Mouse (Mus musculus) heart, adult 2 months (tissue): ENCODE data around the gene Pum1. TPM values are rescaled to one million over a fixed set of nuclear protein-coding genes. Genes with fewer than 3 reads are reported as not detected.

Experiments
- DNase-seq, 2 experiments: peaks; one replicate each; pipeline ENCODE4 v3.0.0; 2021
- H3K27ac ChIP-seq: fragments of 200-600 bp; 2 replicates; pipeline ENCODE4 v1.8.1; 2022
- H3K27me3 ChIP-seq: fragments of 200-500 bp; 2 replicates; pipeline ENCODE4 v1.6.1; 2012; ENCODE audit warnings: mild to moderate bottlenecking, low read length, inconsistent platforms, mixed read lengths; ENCODE audit not compliant: control insufficient read depth, insufficient read depth
- H3K36me3 ChIP-seq: fragments of 200-500 bp; 2 replicates; pipeline ENCODE4 v1.6.1; 2012; ENCODE audit warnings: low read length, inconsistent platforms; ENCODE audit not compliant: control insufficient read depth, insufficient read depth
- H3K4me1 ChIP-seq: fragments of 200-500 bp; 2 replicates; pipeline ENCODE4 v1.6.1; 2011; ENCODE audit warnings: low read length; ENCODE audit not compliant: control insufficient read depth, insufficient read depth
- H3K4me3 ChIP-seq: fragments of 200-600 bp; 2 replicates; pipeline ENCODE4 v1.8.1; 2022
- H3K79me2 ChIP-seq: fragments of 200-500 bp; replicated peaks from 2 replicates; pipeline ENCODE4 v1.6.1; 2012; ENCODE audit warnings: mild to moderate bottlenecking, inconsistent platforms, low read length, moderate library complexity, mixed read lengths; ENCODE audit not compliant: control insufficient read depth, insufficient read depth
- H3K9ac ChIP-seq: fragments of 200-500 bp; 2 replicates; pipeline ENCODE4 v1.6.1; 2012; ENCODE audit warnings: low read depth, mild to moderate bottlenecking, control low read depth, inconsistent platforms, low read length, mixed read lengths
- CTCF ChIP-seq: fragments of 200-600 bp; IDR thresholded peaks from 2 replicates; pipeline ENCODE4 v1.8.1; 2022; ENCODE audit warnings: antibody characterized with exemption, mild to moderate bottlenecking, moderate library complexity
- EP300 ChIP-seq: fragments of 200-500 bp; IDR thresholded peaks from 2 replicates; pipeline ENCODE4 v1.6.1; 2011; ENCODE audit warnings: low read depth, low read length, control low read depth; ENCODE audit not compliant: insufficient read depth
- POLR2A ChIP-seq: fragments of 200-500 bp; IDR thresholded peaks from 2 replicates; pipeline ENCODE4 v1.6.1; 2011; ENCODE audit warnings: mild to moderate bottlenecking, low read depth, low read length, control low read depth; ENCODE audit not compliant: insufficient read depth
- WGBS: fragments of 180-500 bp; shearing (Covaris S2); methylation state at CpG from one replicate; pipeline ENCODE4 v1.1.7; 2018; 5-methylcytosine and 5-hydroxymethylcytosine counted together
- intact Hi-C: fragments of 180-260 bp; cut with DNase I; formaldehyde crosslinking; loops from one replicate; pipeline ENCODE4 v1.15.1; 2025
- polyA plus RNA-seq: library from polyadenylated mRNA; depleted of rRNA; stranded (reverse); fragments of >200 nt; gene quantifications from 2 replicates; pipeline ENCODE4 v1.2.3, GENCODE M21; 2012
- total RNA-seq, 2 experiments: library from RNA; stranded (reverse); gene quantifications; 2 replicates each; pipeline ENCODE4 v1.2.3; 2021

Pum1 gene
- total and polyA plus RNA-seq, 3 experiments, result 32.2 to 59.7 (median 57.1) TPM

DNA sequence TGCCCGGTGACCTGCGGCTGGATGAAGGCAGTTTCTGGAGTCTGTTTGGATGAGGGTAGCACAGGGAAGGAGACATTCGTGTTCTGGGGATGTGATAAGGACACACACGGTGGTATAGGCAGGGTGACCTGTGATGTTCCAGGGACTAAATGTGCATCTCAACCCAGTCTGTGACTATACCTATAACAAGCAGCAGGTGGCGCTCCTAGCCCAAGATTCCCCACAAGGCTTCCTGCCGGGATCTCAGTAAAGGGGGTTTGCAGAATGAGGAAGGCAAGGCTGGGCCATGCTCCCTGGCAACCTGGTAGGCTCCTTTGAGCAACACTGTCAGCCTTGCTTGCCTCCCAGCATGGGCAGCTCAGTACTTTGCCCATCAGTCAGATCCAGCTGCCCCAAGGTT, 127.1 kb downstream of the Pum1 start:
- intact Hi-C loops, result loop anchor here (1.0 to 5.0 kb wide), 4 partner anchors 88 to 1052 kb away; partner anchors contain the start of gene Mecr
- no peak overlapping the region for H3K9ac ChIP-seq
- H3K36me3 ChIP-seq, result no peaks in the 10 kb centered on the region
- H3K27me3 ChIP-seq, result no peaks in the 10 kb centered on the region
- 5% methylated on average over 6 of the region's 6 CpGs for WGBS
- no peak overlapping the region for H3K27ac ChIP-seq
- peak; percentile 95; the same call in 1 of the 2 replicates for TF ChIP-seq CTCF
- peak; percentile 96 for TF ChIP-seq EP300
- TF ChIP-seq POLR2A, result no peak
- H3K4me1 ChIP-seq, result peaks cover 8% of the 10 kb centered on the region
- H3K79me2 ChIP-seq, result no peaks in the 10 kb centered on the region; the same call in 1 of the 2 replicates
- DNase-seq, result peak; percentile 83 to 90
- H3K4me3 ChIP-seq, result no peak overlapping the region

DNA sequence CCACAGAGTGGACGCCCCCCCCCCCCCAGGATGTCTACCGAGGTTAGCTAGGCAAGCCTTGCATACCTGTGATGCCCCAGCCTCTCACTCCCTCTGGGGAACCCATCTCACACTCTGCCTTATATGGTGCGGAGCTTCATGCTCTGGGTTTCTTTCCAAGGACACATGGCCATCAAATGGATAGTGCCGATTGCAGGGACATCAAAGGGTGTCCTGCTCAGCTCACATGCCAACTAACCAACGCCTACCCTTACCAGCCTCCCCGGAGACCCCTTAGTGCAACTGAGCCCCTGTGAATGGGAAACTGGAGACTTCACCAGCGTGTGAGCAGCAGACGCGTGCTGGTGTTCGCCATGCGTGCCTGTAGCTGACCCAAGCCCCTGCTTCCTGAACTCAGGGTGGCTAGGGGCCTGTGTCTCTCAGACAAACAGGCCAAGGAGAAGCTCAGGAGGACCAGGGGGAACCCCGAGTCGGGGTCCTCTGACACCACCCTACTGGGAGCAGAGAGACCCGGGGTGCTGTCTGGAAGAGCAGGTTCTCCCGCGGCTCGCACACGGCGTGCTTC, 128.8 kb downstream of the Pum1 start:
- DNase-seq, result peak; percentile 36 to 65
- no peaks in the 10 kb centered on the region for H3K36me3 ChIP-seq
- WGBS, result 11% methylated on average over 19 of the region's 19 CpGs

DNA sequence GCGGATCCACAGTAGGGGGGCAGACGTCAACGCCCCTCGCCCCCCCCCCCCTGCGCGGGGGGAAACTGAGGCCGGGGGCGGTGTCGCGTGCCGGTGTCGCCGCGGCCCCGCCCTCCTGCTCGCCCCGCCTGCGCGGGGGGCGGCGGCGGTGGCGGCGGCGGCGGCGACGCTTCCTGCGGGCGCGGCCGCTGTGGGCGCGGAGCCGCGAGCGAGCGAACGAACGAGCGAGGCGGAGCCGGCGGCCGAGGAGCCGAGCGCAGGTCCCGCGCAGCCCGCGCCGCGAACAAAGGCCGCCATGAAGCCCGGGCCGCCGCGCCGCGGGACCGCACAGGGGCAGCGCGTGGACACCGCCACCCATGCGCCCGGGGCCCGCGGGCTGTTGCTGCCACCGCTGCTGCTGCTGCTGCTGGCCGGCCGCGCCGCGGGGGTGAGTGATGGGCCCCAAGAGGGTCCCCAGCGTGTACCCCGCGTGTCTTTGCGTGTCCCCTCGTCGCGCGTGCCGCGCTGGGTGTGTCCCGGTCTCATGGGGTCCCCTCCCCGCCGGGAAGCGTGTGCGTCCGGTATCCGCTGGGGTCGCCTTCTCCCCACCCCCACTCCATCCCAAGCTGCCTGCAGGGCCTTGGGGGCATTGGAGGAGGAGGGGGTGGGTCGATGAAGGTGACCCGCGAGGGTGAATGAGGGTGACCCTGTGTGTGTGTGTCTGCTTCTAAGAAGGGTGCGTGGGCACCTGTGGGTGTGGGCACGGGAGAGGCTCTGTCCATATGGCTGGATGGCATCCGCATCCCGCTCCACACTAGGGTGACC, 129.5 kb downstream of the Pum1 start, which contains the start of gene Sdc3:
Gene Sdc3 (plus strand): TSS at position 162 of the 804 bp plus-strand sequence.
- intact Hi-C loops, result loop anchor here (5.0 kb wide), 1 partner anchor 1050 kb away; the partner anchor contains the start of gene Mecr
- Histone ChIP-seq H3K27me3 (no peaks in the 10 kb centered on the region), H3K27ac (peak within 1 kb of the TSS; percentile 90), H3K4me1 (peaks cover 21% of the 10 kb centered on the region), H3K9ac (peak within 1 kb of the TSS; percentile 84), H3K36me3 (no peaks in the 10 kb centered on the region), H3K4me3 (peak within 1 kb of the TSS; percentile 89), H3K79me2 (no peaks in the 10 kb centered on the region; the same call in 1 of the 2 replicates)
- peak; percentile 79 to 80 for DNase-seq
- TF ChIP-seq CTCF (no peak), POLR2A (peak; percentile 20; the same call in 1 of the 2 replicates)
- WGBS, result 2% methylated on average over 87 of the region's 99 CpGs

More for the DNA sequence above, 128.8 kb downstream of the Pum1 start:
- intact Hi-C loops, result loop anchor here (5.0 kb wide), 1 partner anchor 1050 kb away; the partner anchor contains the start of gene Mecr
- Histone ChIP-seq H3K79me2 (no peaks in the 10 kb centered on the region; the same call in 1 of the 2 replicates), H3K27ac (peak overlapping the region; percentile 58), H3K27me3 (no peaks in the 10 kb centered on the region), H3K9ac (peak overlapping the region; percentile 63), H3K4me3 (peak overlapping the region; percentile 89), H3K4me1 (peaks cover 15% of the 10 kb centered on the region)
- TF ChIP-seq POLR2A (no peak), EP300 (no peak), CTCF (no peak)

DNA sequence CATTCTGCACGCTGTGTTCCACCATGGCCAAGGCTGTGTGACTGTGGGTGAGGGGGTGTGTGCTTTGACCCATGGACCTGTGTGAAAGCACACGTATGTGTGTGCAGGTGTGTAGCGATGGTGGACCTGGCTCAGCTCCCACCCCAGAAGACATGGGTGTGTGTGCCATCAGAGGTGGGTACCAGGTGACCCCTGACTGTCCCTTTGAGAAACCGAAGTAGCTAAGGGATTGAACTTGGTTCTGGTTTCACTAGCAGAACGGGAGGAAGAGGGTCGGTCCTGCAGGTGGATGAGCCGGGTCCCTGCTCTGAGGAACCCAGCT, 130.0 kb downstream of the Pum1 start:
- Histone ChIP-seq H3K36me3 (no peaks in the 10 kb centered on the region), H3K27ac (peak overlapping the region; percentile 90), H3K79me2 (no peaks in the 10 kb centered on the region; the same call in 1 of the 2 replicates), H3K27me3 (no peaks in the 10 kb centered on the region), H3K4me3 (peak overlapping the region; percentile 89), H3K9ac (peak overlapping the region; percentile 84), H3K4me1 (peaks cover 21% of the 10 kb centered on the region)
- intact Hi-C loops, result loop anchor here (5.0 kb wide), 1 partner anchor 1049 kb away; the partner anchor contains the start of gene Mecr
- DNase-seq, result no peak
- WGBS, result 27% methylated on average over 7 of the region's 7 CpGs
- no peak for TF ChIP-seq CTCF
- TF ChIP-seq POLR2A, result no peak
- no peak for TF ChIP-seq EP300

DNA sequence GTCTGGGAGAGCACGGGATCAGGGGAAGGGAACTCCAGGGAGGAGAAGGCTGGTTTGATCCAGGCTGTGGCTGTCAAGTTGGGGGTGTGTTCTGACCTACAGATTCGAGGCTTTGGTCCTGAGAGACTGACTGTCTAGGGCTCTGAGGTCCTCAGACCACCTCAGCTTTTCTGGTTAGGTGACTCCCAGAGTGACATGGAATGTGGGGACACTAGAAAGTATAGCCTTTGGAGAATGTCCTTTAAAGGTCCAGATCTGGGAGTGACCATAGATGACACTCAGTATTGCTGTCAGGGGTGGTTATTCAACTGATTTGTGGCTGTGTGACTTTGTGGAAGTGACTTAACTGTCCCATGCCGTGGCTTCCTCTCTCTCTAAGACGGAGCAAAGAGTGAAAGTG, 131.7 kb downstream of the Pum1 start:
- peak overlapping the region; percentile 44 for H3K9ac ChIP-seq
- TF ChIP-seq CTCF (no peak), POLR2A (no peak), EP300 (no peak)
- no peaks in the 10 kb centered on the region for H3K36me3 ChIP-seq
- peaks cover 32% of the 10 kb centered on the region for H3K4me1 ChIP-seq
- WGBS, result 44% methylated on average over 4 of the region's 4 CpGs
- peak overlapping the region; percentile 2; the same call in 1 of the 2 replicates for H3K4me3 ChIP-seq
- H3K27me3 ChIP-seq, result no peaks in the 10 kb centered on the region
- peak overlapping the region; percentile 28 for H3K27ac ChIP-seq
- intact Hi-C loops, result loop anchor here (2.0 to 5.0 kb wide), 2 partner anchors 34 to 1048 kb away; partner anchors contain the start of gene Mecr
- no peaks in the 10 kb centered on the region; the same call in 1 of the 2 replicates for H3K79me2 ChIP-seq
- no peak for DNase-seq
